Mouse (Mus musculus) kidney, embryonic 14.5 days (tissue): ENCODE data around the gene Agrp. TPM values are rescaled to one million over a fixed set of nuclear protein-coding genes. Genes with fewer than 3 reads are reported as not detected.
A peak's percentile ranks its signal among the peaks of the same experiment; 100 is the strongest.

Source experiments
- ATAC-seq: fragments of 200-750 bp; cut with Nextera tagmentation; 2 replicates; pipeline ENCODE4 v1.8.0; 2017; ENCODE audit warnings: moderate number of reproducible peaks, mild to moderate bottlenecking, moderate TSS enrichment, moderate library complexity; ENCODE audit not compliant: low FRiP score, low TSS enrichment
- H3K27ac ChIP-seq: fragments of 300-500 bp; sonication (generic); 2 replicates; pipeline ENCODE4 v1.5.1; 2014; ENCODE audit warnings: low read depth, mild to moderate bottlenecking, low read length, moderate library complexity, mixed read lengths
- H3K27me3 ChIP-seq: fragments of 300-500 bp; sonication (generic); 2 replicates; pipeline ENCODE4 v1.6.1; 2014; ENCODE audit warnings: mild to moderate bottlenecking, low read length; ENCODE audit not compliant: control insufficient read depth, insufficient read depth
- H3K36me3 ChIP-seq: fragments of 300-500 bp; sonication (generic); 2 replicates; pipeline ENCODE4 v1.6.1; 2014; ENCODE audit warnings: low read length, mixed read lengths; ENCODE audit not compliant: control insufficient read depth, insufficient read depth
- H3K4me1 ChIP-seq: fragments of 300-500 bp; sonication (generic); 2 replicates; pipeline ENCODE4 v1.6.1; 2014; ENCODE audit warnings: low read length, mixed read lengths; ENCODE audit not compliant: control insufficient read depth, insufficient read depth
- H3K4me2 ChIP-seq: fragments of 300-500 bp; sonication (generic); replicated peaks from 2 replicates; pipeline ENCODE4 v1.6.1; 2014; ENCODE audit warnings: low read depth, mild to moderate bottlenecking, low read length
- H3K4me3 ChIP-seq: fragments of 300-500 bp; sonication (generic); 2 replicates; pipeline ENCODE4 v1.5.1; 2014; ENCODE audit warnings: mild to moderate bottlenecking, low read length
- H3K9ac ChIP-seq: fragments of 300-500 bp; sonication (generic); 2 replicates; pipeline ENCODE4 v1.6.1; 2014; ENCODE audit warnings: low read depth, mild to moderate bottlenecking, low read length, moderate library complexity
- H3K9me3 ChIP-seq: fragments of 300-500 bp; sonication (generic); 2 replicates; pipeline ENCODE4 v1.6.1; 2016; ENCODE audit warnings: low read length; ENCODE audit not compliant: control insufficient read depth
- WGBS: fragments of 180-500 bp; shearing (Covaris S2); extraction: QIAGEN DNeasy Blood & Tissue Kit; methylation state at CpG from one replicate; pipeline ENCODE4 v1.1.7; 2014; 5-methylcytosine and 5-hydroxymethylcytosine counted together
- polyA plus RNA-seq: library from polyadenylated mRNA; unstranded; fragments of >200 nt; fragmentation: Nextera tagmentation; extraction: Ambion mirVana; gene quantifications from 2 replicates; pipeline ENCODE4 v1.2.1, GENCODE M21; 2014

Gene Agrp
- polyA plus RNA-seq, 1 experiment from 2014 or later: 1.3 TPM

GRCm38 (mm10) chr8:105554087-105554486 is 83.1 kb downstream of the Agrp start:
- Histone ChIP-seq H3K4me2 (no peak overlapping the region), H3K4me3 (no peak overlapping the region), H3K4me1 (no peaks in the 10 kb centered on the region), H3K36me3 (0 out of 2 replicates have a peak, but pooled peaks cover under 1% of the 10 kb centered on the region), H3K9me3 (no peaks in the 10 kb centered on the region), H3K27me3 (no peaks in the 10 kb centered on the region), H3K9ac (no peak overlapping the region), H3K27ac (no peak overlapping the region)
- ATAC-seq: peak; percentile 85

GRCm38 (mm10) chr8:105552824-105553223 is 84.4 kb downstream of the Agrp start:
- Histone ChIP-seq H3K27ac (no peak overlapping the region), H3K4me3 (no peak overlapping the region), H3K4me1 (no peaks in the 10 kb centered on the region), H3K4me2 (no peak overlapping the region), H3K27me3 (no peaks in the 10 kb centered on the region), H3K9ac (no peak overlapping the region), H3K36me3 (no peaks in the 10 kb centered on the region), H3K9me3 (no peaks in the 10 kb centered on the region)
- WGBS: 81% methylated on average over 1 of the region's 1 CpGs
- ATAC-seq: no peak

- no peak for ATAC-seq
- Histone ChIP-seq H3K4me2 (no peak overlapping the region), H3K27ac (no peak overlapping the region), H3K36me3 (no peaks in the 10 kb centered on the region), H3K9ac (no peak overlapping the region), H3K27me3 (no peaks in the 10 kb centered on the region), H3K4me1 (no peaks in the 10 kb centered on the region), H3K4me3 (no peak overlapping the region), H3K9me3 (no peaks in the 10 kb centered on the region)
- WGBS: 90% methylated on average over 2 of the region's 2 CpGs
Observed at GRCm38 (mm10) chr8:105552032-105552431, 85.2 kb downstream of the Agrp start.

GRCm38 (mm10) chr8:105550083-105550482 is 87.1 kb downstream of the Agrp start:
- no peaks in the 10 kb centered on the region for H3K27me3 ChIP-seq
- 89% methylated on average over 2 of the region's 2 CpGs for WGBS
- H3K36me3 ChIP-seq: no peaks in the 10 kb centered on the region
- no peak overlapping the region for H3K27ac ChIP-seq
- ATAC-seq: no peak
- H3K4me3 ChIP-seq: no peak overlapping the region
- 0 out of 2 replicates have a peak, but pooled peaks cover 1% of the 10 kb centered on the region for H3K4me1 ChIP-seq
- H3K9ac ChIP-seq: no peak overlapping the region
- no peaks in the 10 kb centered on the region for H3K9me3 ChIP-seq
- no peak overlapping the region for H3K4me2 ChIP-seq

GRCm38 (mm10) chr8:105549506-105549905 is 87.7 kb downstream of the Agrp start:
- H3K4me1 ChIP-seq: 0 out of 2 replicates have a peak, but pooled peaks cover 5% of the 10 kb centered on the region
- no peaks in the 10 kb centered on the region for H3K36me3 ChIP-seq
- H3K27ac ChIP-seq: no peak overlapping the region
- H3K9ac ChIP-seq: no peak overlapping the region
- no peak overlapping the region for H3K4me3 ChIP-seq
- H3K9me3 ChIP-seq: no peaks in the 10 kb centered on the region
- no peaks in the 10 kb centered on the region for H3K27me3 ChIP-seq
- no peak for ATAC-seq
- H3K4me2 ChIP-seq: no peak overlapping the region
- 88% methylated on average over 1 of the region's 1 CpGs for WGBS

- no peaks in the 10 kb centered on the region for H3K27me3 ChIP-seq
- no peak for ATAC-seq
Observed at GRCm38 (mm10) chr8:105546384-105547350, 90.5 kb downstream of the Agrp start.

GRCm38 (mm10) chr8:105545249-105545648 is 91.9 kb downstream of the Agrp start:
- no peaks in the 10 kb centered on the region for H3K9me3 ChIP-seq
- peak overlapping the region; percentile 39; the same call in 1 of the 2 replicates for H3K27ac ChIP-seq
- H3K4me1 ChIP-seq: peaks cover 13% of the 10 kb centered on the region; the same call in 1 of the 2 replicates
- ATAC-seq: no peak
- no peak overlapping the region for H3K4me2 ChIP-seq
- 73% methylated on average over 3 of the region's 3 CpGs for whole genome bisulfite sequencing
- H3K27me3 ChIP-seq: no peaks in the 10 kb centered on the region
- H3K9ac ChIP-seq: no peak overlapping the region
- H3K36me3 ChIP-seq: 0 out of 2 replicates have a peak, but pooled peaks cover 4% of the 10 kb centered on the region
- no peak overlapping the region for H3K4me3 ChIP-seq

More at GRCm38 (mm10) chr8:105546384-105547350, 90.5 kb downstream of the Agrp start:
- H3K36me3 ChIP-seq: 0 out of 2 replicates have a peak, but pooled peaks cover 4% of the 10 kb centered on the region
- WGBS: 72% methylated on average over 6 of the region's 6 CpGs
- no peak overlapping the region for H3K27ac ChIP-seq
- H3K4me3 ChIP-seq: no peak overlapping the region
- H3K4me1 ChIP-seq: peaks cover 13% of the 10 kb centered on the region; the same call in 1 of the 2 replicates
- no peaks in the 10 kb centered on the region for H3K9me3 ChIP-seq
- no peak overlapping the region for H3K4me2 ChIP-seq
- H3K9ac ChIP-seq: no peak overlapping the region

- Histone ChIP-seq H3K9ac (no peak overlapping the region), H3K27me3 (no peaks in the 10 kb centered on the region), H3K9me3 (no peaks in the 10 kb centered on the region), H3K36me3 (0 out of 2 replicates have a peak, but pooled peaks cover 4% of the 10 kb centered on the region), H3K4me3 (no peak overlapping the region), H3K4me1 (peaks cover 13% of the 10 kb centered on the region; the same call in 1 of the 2 replicates), H3K4me2 (no peak overlapping the region), H3K27ac (peak overlapping the region; percentile 39; the same call in 1 of the 2 replicates)
- peak; percentile 64; the same call in 1 of the 2 replicates for ATAC-seq
- WGBS: 42% methylated on average over 7 of the region's 7 CpGs
Observed at GRCm38 (mm10) chr8:105544544-105545205, 92.5 kb downstream of the Agrp start.
